Mouse (Mus musculus): ENCODE results near the gene Lyrm9. TPM values are rescaled to one million over a fixed set of nuclear protein-coding genes. Genes with fewer than 3 reads are reported as not detected.

Lyrm9 gene
- 17.7 and 20.6 TPM in 2 replicates for total RNA-seq (2014; rRNA removed)
- 13.6 and 15.2 TPM in 2 replicates for polyA plus RNA-seq (2012; rRNA removed)

- H3K9ac ChIP-seq (ENCODE audit: low read depth, low read length): peak within 1 kb of the TSS; percentile 71
- no peaks in the 10 kb centered on the region for H3K36me3 ChIP-seq (ENCODE audit: control insufficient read depth, insufficient read depth, low read length)
- 0 out of 2 replicates have a peak, but pooled peaks cover 2% of the 10 kb centered on the region for H3K79me2 ChIP-seq (ENCODE audit: control insufficient read depth, insufficient read depth, low read length)
- H3K27ac ChIP-seq (replicated peaks; ENCODE audit: insufficient read depth, low read depth, low read length): no peak within 1 kb of the TSS
- WGBS: under 1% methylated on average over 51 of the region's 51 CpGs
- peak; percentile 57 for DNase-seq (ENCODE audit: extremely low read depth, low read depth, low spot score)
- H3K27me3 ChIP-seq (ENCODE audit: control insufficient read depth, insufficient read depth, low read length): no peaks in the 10 kb centered on the region
- H3K4me1 ChIP-seq (ENCODE audit: control insufficient read depth, insufficient read depth, low read length): peaks cover 5% of the 10 kb centered on the region
- peak; percentile 90 for TF ChIP-seq CTCF (IDR thresholded peaks at IDR 0.05; ENCODE audit: low read depth, low read length)
- TF ChIP-seq POLR2A (IDR thresholded peaks at IDR 0.05; ENCODE audit: extremely low read depth, insufficient read depth, low read length): 0 out of 2 replicates have a peak, but pooled peaks have one; percentile 27
- H3K4me3 ChIP-seq (ENCODE audit: insufficient read depth, low read depth, low read length): peak within 1 kb of the TSS; percentile 73
Measured at GRCm38 (mm10) chr11:78826442-78827013, at the start of gene Lyrm9. Lyrm9 (plus strand) TSS chr11:78826584.

DNA sequence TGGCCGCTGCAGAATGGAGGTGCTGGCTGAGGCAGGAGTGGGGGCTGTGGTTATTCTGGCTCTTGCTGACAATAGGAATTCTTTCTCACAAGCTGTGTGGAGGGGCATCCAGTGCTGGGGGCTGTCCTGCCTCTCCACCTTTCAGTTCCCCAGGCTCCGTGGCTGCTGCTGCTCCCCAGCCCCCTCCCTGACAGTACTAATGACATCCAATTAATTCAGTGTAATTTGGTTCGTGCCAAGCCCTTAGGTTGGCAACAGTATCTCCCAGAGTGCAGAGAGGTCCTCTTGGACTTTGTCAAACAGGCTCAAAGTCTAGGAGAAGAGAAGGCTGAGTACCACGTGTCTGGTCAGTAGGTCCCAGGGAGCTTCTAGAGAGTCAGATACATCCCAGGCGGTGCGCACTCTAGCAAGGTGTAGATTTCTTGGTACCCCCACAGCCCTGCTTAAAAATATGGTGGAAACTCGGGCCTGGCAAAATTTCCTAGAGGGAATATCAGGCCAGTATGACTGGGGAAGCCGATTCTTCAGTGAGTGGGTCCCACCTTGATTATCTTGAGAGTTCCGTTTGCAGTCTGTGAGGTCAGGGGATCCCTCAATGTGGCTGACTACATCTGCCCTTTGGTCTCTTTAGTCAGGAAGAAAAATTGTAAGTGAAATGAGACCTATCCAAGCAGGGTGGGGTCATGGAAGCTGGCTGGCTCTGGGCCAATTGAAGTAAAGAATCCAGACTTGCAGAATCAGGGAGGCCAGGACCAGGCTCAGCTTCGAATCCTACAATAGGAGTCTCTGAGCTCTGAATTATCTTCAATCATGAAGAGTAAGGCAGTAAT, 48.3 kb upstream of the Lyrm9 start:
- Histone ChIP-seq H3K4me1 (ENCODE audit: control insufficient read depth, insufficient read depth, low read length) (0 out of 2 replicates have a peak, but pooled peaks cover 3% of the 10 kb centered on the region), H3K36me3 (ENCODE audit: control insufficient read depth, insufficient read depth, low read length) (no peaks in the 10 kb centered on the region), H3K27ac (replicated peaks; ENCODE audit: insufficient read depth, low read depth, low read length) (no peak overlapping the region), H3K9ac (ENCODE audit: low read depth, low read length) (no peak overlapping the region), H3K79me2 (ENCODE audit: control insufficient read depth, insufficient read depth, low read length) (no peaks in the 10 kb centered on the region), H3K4me3 (ENCODE audit: insufficient read depth, low read depth, low read length) (no peak overlapping the region), H3K27me3 (ENCODE audit: control insufficient read depth, insufficient read depth, low read length) (no peaks in the 10 kb centered on the region)
- DNase-seq (ENCODE audit: extremely low read depth, low read depth, low spot score): peak; percentile 86
- no peak for TF ChIP-seq CTCF (IDR thresholded peaks at IDR 0.05; ENCODE audit: low read depth, low read length)
- TF ChIP-seq POLR2A (IDR thresholded peaks at IDR 0.05; ENCODE audit: extremely low read depth, insufficient read depth, low read length): no peak
- 60% methylated on average over 10 of the region's 10 CpGs for WGBS

DNA sequence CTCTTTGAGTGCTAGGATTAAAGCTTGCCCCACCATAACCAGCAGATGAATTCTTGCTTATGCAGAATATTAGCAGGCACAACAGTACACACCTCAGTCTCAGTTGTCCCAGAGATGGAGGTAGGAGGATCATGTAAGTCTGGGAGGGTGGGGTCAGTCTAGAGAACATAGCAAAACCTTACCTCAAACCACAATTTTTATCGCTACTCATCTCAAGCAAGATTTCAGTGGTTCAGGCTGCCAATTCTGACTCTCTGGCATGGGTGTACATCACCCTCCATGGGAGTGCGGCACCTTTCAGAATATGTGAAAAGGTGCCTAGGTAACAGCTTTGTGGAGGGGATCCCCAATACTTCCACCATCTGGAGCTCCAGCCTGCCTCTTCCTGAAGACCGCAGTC, 46.4 kb upstream of the Lyrm9 start:
- H3K36me3 ChIP-seq (ENCODE audit: control insufficient read depth, insufficient read depth, low read length): no peaks in the 10 kb centered on the region
- TF ChIP-seq POLR2A (IDR thresholded peaks at IDR 0.05; ENCODE audit: extremely low read depth, insufficient read depth, low read length) (no peak), CTCF (IDR thresholded peaks at IDR 0.05; ENCODE audit: low read depth, low read length) (no peak)
- 0 out of 2 replicates have a peak, but pooled peaks cover 3% of the 10 kb centered on the region for H3K4me1 ChIP-seq (ENCODE audit: control insufficient read depth, insufficient read depth, low read length)
- no peak overlapping the region for H3K9ac ChIP-seq (ENCODE audit: low read depth, low read length)
- no peaks in the 10 kb centered on the region for H3K79me2 ChIP-seq (ENCODE audit: control insufficient read depth, insufficient read depth, low read length)
- no peak overlapping the region for H3K4me3 ChIP-seq (ENCODE audit: insufficient read depth, low read depth, low read length)
- WGBS: 92% methylated on average over 3 of the region's 3 CpGs
- no peaks in the 10 kb centered on the region for H3K27me3 ChIP-seq (ENCODE audit: control insufficient read depth, insufficient read depth, low read length)
- no peak overlapping the region for H3K27ac ChIP-seq (replicated peaks; ENCODE audit: insufficient read depth, low read depth, low read length)
- DNase-seq (ENCODE audit: extremely low read depth, low read depth, low spot score): no peak

DNA sequence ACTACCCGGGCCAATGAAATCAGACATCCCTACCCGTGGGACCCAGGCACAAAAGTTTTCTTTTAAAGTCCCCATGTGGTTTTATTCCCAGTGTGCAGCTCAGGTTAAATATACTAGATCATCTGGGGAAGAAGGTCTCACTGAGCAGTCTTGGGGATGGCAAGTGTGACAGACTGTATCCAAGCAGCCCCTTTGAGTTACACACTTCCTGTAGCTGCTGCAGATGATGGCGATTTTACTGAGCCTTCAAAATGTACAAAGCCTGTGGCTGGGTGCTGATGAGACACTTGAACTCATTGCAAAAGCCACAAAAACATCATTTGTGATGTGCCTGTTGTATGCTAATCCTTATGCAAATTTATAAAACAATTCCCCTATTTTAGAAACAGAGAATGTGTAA, 45.8 kb upstream of the Lyrm9 start:
- no peak for DNase-seq (ENCODE audit: extremely low read depth, low read depth, low spot score)
- WGBS: 82% methylated on average over 3 of the region's 3 CpGs
- TF ChIP-seq POLR2A (IDR thresholded peaks at IDR 0.05; ENCODE audit: extremely low read depth, insufficient read depth, low read length) (no peak), CTCF (IDR thresholded peaks at IDR 0.05; ENCODE audit: low read depth, low read length) (no peak)
- Histone ChIP-seq H3K79me2 (ENCODE audit: control insufficient read depth, insufficient read depth, low read length) (no peaks in the 10 kb centered on the region), H3K27me3 (ENCODE audit: control insufficient read depth, insufficient read depth, low read length) (no peaks in the 10 kb centered on the region), H3K4me3 (ENCODE audit: insufficient read depth, low read depth, low read length) (no peak overlapping the region), H3K36me3 (ENCODE audit: control insufficient read depth, insufficient read depth, low read length) (no peaks in the 10 kb centered on the region), H3K9ac (ENCODE audit: low read depth, low read length) (no peak overlapping the region), H3K27ac (replicated peaks; ENCODE audit: insufficient read depth, low read depth, low read length) (no peak overlapping the region), H3K4me1 (ENCODE audit: control insufficient read depth, insufficient read depth, low read length) (0 out of 2 replicates have a peak, but pooled peaks cover 3% of the 10 kb centered on the region)

GRCm38 (mm10) chr11:78782326-78782725, 44.1 kb upstream of the Lyrm9 start:
- H3K27me3 ChIP-seq (ENCODE audit: control insufficient read depth, insufficient read depth, low read length): no peaks in the 10 kb centered on the region
- no peak for DNase-seq (ENCODE audit: extremely low read depth, low read depth, low spot score)
- H3K27ac ChIP-seq (replicated peaks; ENCODE audit: insufficient read depth, low read depth, low read length): no peak overlapping the region
- H3K79me2 ChIP-seq (ENCODE audit: control insufficient read depth, insufficient read depth, low read length): no peaks in the 10 kb centered on the region
- H3K4me3 ChIP-seq (ENCODE audit: insufficient read depth, low read depth, low read length): no peak overlapping the region
- no peaks in the 10 kb centered on the region for H3K36me3 ChIP-seq (ENCODE audit: control insufficient read depth, insufficient read depth, low read length)
- TF ChIP-seq CTCF (IDR thresholded peaks at IDR 0.05; ENCODE audit: low read depth, low read length): no peak
- no peak for TF ChIP-seq POLR2A (IDR thresholded peaks at IDR 0.05; ENCODE audit: extremely low read depth, insufficient read depth, low read length)
- H3K4me1 ChIP-seq (ENCODE audit: control insufficient read depth, insufficient read depth, low read length): 0 out of 2 replicates have a peak, but pooled peaks cover 3% of the 10 kb centered on the region
- no peak overlapping the region for H3K9ac ChIP-seq (ENCODE audit: low read depth, low read length)
- 82% methylated on average over 5 of the region's 5 CpGs for WGBS
